Mouse (Mus musculus): ENCODE measurements at regions not wholly inside any gene's neighbourhood (a gene's known extent, or its start where the extent isn't known, plus 50 kb on each side); places are given as distances from the start of the nearest gene placed in this dataset.

GRCm38 (mm10) chr7:90049831-90050237 is 69.1 kb upstream of the Eed start:
- H3K27ac ChIP-seq (ENCODE audit: control insufficient read depth, insufficient read depth, low read depth, low read length, poor library complexity), result no peak overlapping the region
- peaks cover 6% of the 10 kb centered on the region for H3K4me1 ChIP-seq (ENCODE audit: control insufficient read depth, insufficient read depth, low read length)
- TF ChIP-seq CTCF (IDR thresholded peaks at IDR 0.05; ENCODE audit: control insufficient read depth, insufficient read depth, low read length), result no peak
- TF ChIP-seq POLR2A (IDR thresholded peaks at IDR 0.05; ENCODE audit: borderline replicate concordance, control insufficient read depth, low read depth, low read length), result no peak
- 91% methylated on average over 8 of the region's 8 CpGs for WGBS
- H3K4me3 ChIP-seq (replicated peaks; ENCODE audit: control insufficient read depth, low read depth, low read length), result no peak overlapping the region

DNA sequence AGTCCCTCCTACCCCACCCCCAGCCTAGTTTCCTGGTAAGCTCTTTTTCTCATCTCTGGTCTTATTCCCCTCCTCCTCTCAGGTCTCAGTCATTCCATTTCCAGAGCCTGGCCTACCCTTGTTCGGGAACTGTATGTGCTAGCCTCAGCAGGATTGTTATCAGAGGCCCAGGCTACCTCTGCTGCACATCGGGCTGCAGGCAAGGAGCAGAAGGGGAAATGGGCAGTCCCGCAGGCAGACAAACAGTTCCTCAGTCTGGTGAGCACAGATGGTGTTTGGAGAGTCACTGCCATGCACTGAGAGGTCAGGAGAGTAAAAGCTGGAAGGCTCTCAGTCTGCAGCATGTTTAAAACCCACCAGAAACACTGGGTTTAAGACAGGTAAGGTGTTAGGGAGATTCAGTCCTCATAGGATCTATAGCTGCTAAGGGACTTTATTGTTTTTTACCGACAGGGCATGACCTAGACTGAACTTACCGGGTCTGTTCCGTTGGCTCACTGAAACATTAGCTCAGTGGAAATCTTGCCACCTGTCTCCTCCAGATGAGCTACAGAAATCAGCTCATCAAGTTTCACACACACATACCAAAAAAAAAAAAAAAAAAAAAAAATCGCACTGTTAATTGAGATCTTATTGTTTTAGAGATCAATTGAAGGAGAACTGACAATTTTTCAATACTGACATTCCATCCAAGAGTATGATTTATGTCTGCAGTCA is 74.2 kb upstream of the Eed start:
- Histone ChIP-seq H3K27ac (ENCODE audit: control insufficient read depth, insufficient read depth, low read depth, low read length, poor library complexity) (no peak overlapping the region; the same call in 1 of the 2 replicates), H3K4me3 (replicated peaks; ENCODE audit: control insufficient read depth, low read depth, low read length) (no peak overlapping the region), H3K4me1 (ENCODE audit: control insufficient read depth, insufficient read depth, low read length) (peaks cover 7% of the 10 kb centered on the region)
- no peak for TF ChIP-seq CTCF (IDR thresholded peaks at IDR 0.05; ENCODE audit: control insufficient read depth, insufficient read depth, low read length)
- TF ChIP-seq POLR2A (IDR thresholded peaks at IDR 0.05; ENCODE audit: borderline replicate concordance, control insufficient read depth, low read depth, low read length), result 0 out of 2 replicates have a peak, but pooled peaks have one; percentile 21
- 18% methylated on average over 7 of the region's 7 CpGs for WGBS

DNA sequence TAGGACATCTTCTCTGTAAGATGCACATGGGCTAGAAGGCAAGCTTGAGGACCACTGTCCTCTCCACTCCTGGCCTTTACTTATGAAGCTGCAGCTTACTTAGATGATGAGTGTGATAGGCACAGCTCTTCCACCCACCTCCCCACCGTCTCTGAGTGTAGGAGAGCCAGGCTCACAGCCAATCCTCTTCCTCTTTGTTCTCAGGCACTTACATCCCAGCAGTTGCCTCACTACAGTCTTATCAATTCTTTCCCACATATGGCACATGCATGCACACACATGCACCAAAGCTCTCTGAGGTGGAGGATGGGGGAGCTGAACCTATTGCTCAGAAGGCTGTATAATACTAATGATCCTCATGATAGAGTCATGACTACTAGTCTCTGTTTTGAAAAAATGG is 72.1 kb upstream of the Picalm start:
- 28% methylated on average over 1 of the region's 1 CpGs for WGBS
- Histone ChIP-seq H3K4me1 (ENCODE audit: control insufficient read depth, insufficient read depth, low read length) (peaks cover 9% of the 10 kb centered on the region), H3K4me3 (replicated peaks; ENCODE audit: control insufficient read depth, low read depth, low read length) (no peak overlapping the region), H3K27ac (ENCODE audit: control insufficient read depth, insufficient read depth, low read depth, low read length, poor library complexity) (no peak overlapping the region)
- TF ChIP-seq CTCF (IDR thresholded peaks at IDR 0.05; ENCODE audit: control insufficient read depth, insufficient read depth, low read length), result no peak
- no peak for TF ChIP-seq POLR2A (IDR thresholded peaks at IDR 0.05; ENCODE audit: borderline replicate concordance, control insufficient read depth, low read depth, low read length)

GRCm38 (mm10) chr7:90058636-90059035 is 71.4 kb upstream of the Picalm start:
- Histone ChIP-seq H3K4me1 (ENCODE audit: control insufficient read depth, insufficient read depth, low read length) (peaks cover 9% of the 10 kb centered on the region), H3K27ac (ENCODE audit: control insufficient read depth, insufficient read depth, low read depth, low read length, poor library complexity) (no peak overlapping the region), H3K4me3 (replicated peaks; ENCODE audit: control insufficient read depth, low read depth, low read length) (no peak overlapping the region)
- 84% methylated on average over 4 of the region's 4 CpGs for WGBS
- no peak for TF ChIP-seq POLR2A (IDR thresholded peaks at IDR 0.05; ENCODE audit: borderline replicate concordance, control insufficient read depth, low read depth, low read length)
- no peak for TF ChIP-seq CTCF (IDR thresholded peaks at IDR 0.05; ENCODE audit: control insufficient read depth, insufficient read depth, low read length)

- Histone ChIP-seq H3K4me3 (replicated peaks; ENCODE audit: control insufficient read depth, low read depth, low read length) (no peak overlapping the region), H3K27ac (ENCODE audit: control insufficient read depth, insufficient read depth, low read depth, low read length, poor library complexity) (peak overlapping the region; percentile 93), H3K4me1 (ENCODE audit: control insufficient read depth, insufficient read depth, low read length) (peaks cover 9% of the 10 kb centered on the region)
- WGBS, result 24% methylated on average over 8 of the region's 8 CpGs
- TF ChIP-seq POLR2A (IDR thresholded peaks at IDR 0.05; ENCODE audit: borderline replicate concordance, control insufficient read depth, low read depth, low read length) (no peak), CTCF (IDR thresholded peaks at IDR 0.05; ENCODE audit: control insufficient read depth, insufficient read depth, low read length) (no peak)
Measured at GRCm38 (mm10) chr7:90059249-90059628, 70.8 kb upstream of the Picalm start.

DNA sequence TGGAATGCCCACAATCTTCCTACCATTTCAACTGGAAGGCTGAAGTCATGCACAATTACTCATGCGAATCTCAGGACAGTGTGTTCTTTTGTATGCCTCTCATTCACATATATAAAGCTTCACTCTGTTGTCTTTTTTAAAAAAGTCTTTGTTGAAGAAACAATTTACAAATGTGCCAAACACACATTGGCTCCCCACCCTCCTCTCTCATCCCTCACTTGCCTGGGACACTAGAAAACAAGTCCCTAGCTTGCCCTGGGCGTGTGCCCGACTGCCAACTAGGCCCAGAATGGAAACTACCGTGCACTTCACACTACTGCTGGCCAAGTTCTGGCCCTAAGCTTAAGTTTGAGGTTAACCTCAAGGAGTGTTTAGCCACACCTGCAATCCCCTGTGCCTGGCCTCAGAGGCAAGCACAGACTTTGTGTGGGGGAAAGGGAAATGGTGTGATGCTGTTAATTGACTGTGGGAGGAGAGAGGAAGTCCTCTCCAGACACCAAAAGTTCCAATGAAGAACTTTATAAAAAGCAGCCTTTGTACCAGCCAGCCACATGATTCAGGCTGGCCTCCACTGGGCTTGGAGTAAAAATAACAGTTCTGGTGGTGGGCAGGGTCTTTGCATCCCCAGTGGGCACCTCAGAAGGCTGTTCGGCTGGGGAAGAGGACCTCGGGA is 70.2 kb upstream of the Picalm start:
- H3K4me1 ChIP-seq (ENCODE audit: control insufficient read depth, insufficient read depth, low read length), result peaks cover 8% of the 10 kb centered on the region
- H3K27ac ChIP-seq (ENCODE audit: control insufficient read depth, insufficient read depth, low read depth, low read length, poor library complexity), result peak overlapping the region; percentile 93
- H3K4me3 ChIP-seq (replicated peaks; ENCODE audit: control insufficient read depth, low read depth, low read length), result peak overlapping the region; percentile 67
- 13% methylated on average over 6 of the region's 6 CpGs for WGBS
- TF ChIP-seq CTCF (IDR thresholded peaks at IDR 0.05; ENCODE audit: control insufficient read depth, insufficient read depth, low read length) (no peak), POLR2A (IDR thresholded peaks at IDR 0.05; ENCODE audit: borderline replicate concordance, control insufficient read depth, low read depth, low read length) (no peak)

GRCm38 (mm10) chr7:90060343-90061175 is 69.5 kb upstream of the Picalm start:
- TF ChIP-seq CTCF (IDR thresholded peaks at IDR 0.05; ENCODE audit: control insufficient read depth, insufficient read depth, low read length) (no peak), POLR2A (IDR thresholded peaks at IDR 0.05; ENCODE audit: borderline replicate concordance, control insufficient read depth, low read depth, low read length) (no peak)
- Histone ChIP-seq H3K4me3 (replicated peaks; ENCODE audit: control insufficient read depth, low read depth, low read length) (peak overlapping the region; percentile 67), H3K4me1 (ENCODE audit: control insufficient read depth, insufficient read depth, low read length) (peaks cover 9% of the 10 kb centered on the region), H3K27ac (ENCODE audit: control insufficient read depth, insufficient read depth, low read depth, low read length, poor library complexity) (peak overlapping the region; percentile 93)
- 22% methylated on average over 16 of the region's 16 CpGs for WGBS

DNA sequence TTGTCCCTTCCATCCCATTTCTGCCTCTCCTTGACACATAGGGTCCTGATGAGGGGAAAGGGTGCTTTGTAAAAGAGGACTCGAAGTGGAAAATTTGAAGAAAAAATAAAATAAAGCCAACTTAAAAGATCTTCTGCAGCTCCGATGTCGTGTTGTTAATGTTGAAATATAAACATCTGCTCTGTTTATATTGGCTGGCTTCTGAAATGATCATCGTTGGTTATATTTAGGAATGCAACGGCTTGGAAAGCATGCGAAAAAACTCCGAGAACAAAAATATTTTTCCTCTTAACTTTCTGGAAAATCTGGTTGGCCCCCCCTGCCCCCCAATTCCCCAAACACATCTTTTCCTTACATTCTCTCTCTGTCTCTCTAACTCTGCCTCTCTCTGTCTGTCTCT is 68.3 kb upstream of the Picalm start:
- H3K4me3 ChIP-seq (replicated peaks; ENCODE audit: control insufficient read depth, low read depth, low read length), result no peak overlapping the region
- TF ChIP-seq CTCF (IDR thresholded peaks at IDR 0.05; ENCODE audit: control insufficient read depth, insufficient read depth, low read length) (no peak), POLR2A (IDR thresholded peaks at IDR 0.05; ENCODE audit: borderline replicate concordance, control insufficient read depth, low read depth, low read length) (no peak)

More for the DNA sequence above, 68.3 kb upstream of the Picalm start:
- peak overlapping the region; percentile 7; the same call in 1 of the 2 replicates for H3K27ac ChIP-seq (ENCODE audit: control insufficient read depth, insufficient read depth, low read depth, low read length, poor library complexity)
- 78% methylated on average over 7 of the region's 7 CpGs for WGBS
- peaks cover 9% of the 10 kb centered on the region for H3K4me1 ChIP-seq (ENCODE audit: control insufficient read depth, insufficient read depth, low read length)
